Mouse (Mus musculus) lung, embryonic 14.5 days (tissue): ENCODE data around the gene Aim2. TPM values are rescaled to one million over a fixed set of nuclear protein-coding genes. Genes with fewer than 3 reads are reported as not detected.
A peak's percentile ranks its signal among the peaks of the same experiment; 100 is the strongest.

ENCODE experiments used
- ATAC-seq: fragments of 200-750 bp; cut with Nextera tagmentation; 2 replicates; pipeline ENCODE4 v1.8.0; 2017; ENCODE audit warnings: mild to moderate bottlenecking, moderate TSS enrichment, moderate library complexity; ENCODE audit not compliant: insufficient read depth
- DNase-seq: peaks from one replicate; pipeline ENCODE4 v3.0.0-alpha.2; 2015
- H3K27ac ChIP-seq: fragments of 300-500 bp; sonication (generic); 2 replicates; pipeline ENCODE4 v1.5.1; 2014; ENCODE audit warnings: low read depth, mild to moderate bottlenecking, moderate library complexity
- H3K27me3 ChIP-seq: fragments of 300-500 bp; sonication (generic); 2 replicates; pipeline ENCODE4 v1.6.1; 2014; ENCODE audit warnings: low read length, control low read depth; ENCODE audit not compliant: insufficient read depth
- H3K36me3 ChIP-seq: fragments of 300-500 bp; sonication (generic); 2 replicates; pipeline ENCODE4 v1.6.1; 2014; ENCODE audit warnings: control low read depth; ENCODE audit not compliant: insufficient read depth
- H3K4me1 ChIP-seq: fragments of 300-500 bp; sonication (generic); 2 replicates; pipeline ENCODE4 v1.6.1; 2014; ENCODE audit warnings: antibody characterized with exemption, control low read depth; ENCODE audit not compliant: insufficient read depth
- H3K4me2 ChIP-seq: fragments of 300-500 bp; sonication (generic); 2 replicates; pipeline ENCODE4 v1.6.1; 2014; ENCODE audit warnings: mild to moderate bottlenecking
- H3K4me3 ChIP-seq: fragments of 300-500 bp; sonication (generic); 2 replicates; pipeline ENCODE4 v1.5.1; 2014; ENCODE audit warnings: low read depth, low read length
- H3K9ac ChIP-seq: fragments of 300-500 bp; sonication (generic); 2 replicates; pipeline ENCODE4 v1.6.1; 2014
- H3K9me3 ChIP-seq: fragments of 300-500 bp; sonication (generic); 2 replicates; pipeline ENCODE4 v1.6.1; 2016; ENCODE audit warnings: low read depth, low read length, control low read depth
- CTCF ChIP-seq: IDR thresholded peaks from 2 replicates; pipeline ENCODE4 v1.5.1; 2016; ENCODE audit warnings: antibody characterized with exemption, low read depth
- WGBS: fragments of 180-500 bp; shearing (Covaris S2); extraction: QIAGEN DNeasy Blood & Tissue Kit; methylation state at CpG from one replicate; pipeline ENCODE4 v1.1.7; 2014; 5-methylcytosine and 5-hydroxymethylcytosine counted together
- polyA plus RNA-seq: library from polyadenylated mRNA; unstranded; fragments of >200 nt; fragmentation: Nextera tagmentation; extraction: Ambion mirVana; gene quantifications from 2 replicates; pipeline ENCODE4 v1.2.1, GENCODE M21; 2014

The Aim2 gene
- polyA plus RNA-seq, 1 experiment from 2014 or later: 0.92 TPM

- DNase-seq: peak; percentile 42
- Histone ChIP-seq H3K9ac (peak within 1 kb of the TSS; percentile 38), H3K36me3 (no peaks in the 10 kb centered on the region), H3K27me3 (peaks cover 24% of the 10 kb centered on the region), H3K4me1 (0 out of 2 replicates have a peak, but pooled peaks cover 3% of the 10 kb centered on the region), H3K9me3 (no peaks in the 10 kb centered on the region), H3K4me3 (peak within 1 kb of the TSS; percentile 50), H3K4me2 (peak within 1 kb of the TSS; percentile 90), H3K27ac (no peak within 1 kb of the TSS)
- WGBS: under 1% methylated on average over 45 of the region's 46 CpGs
- TF ChIP-seq CTCF: no peak
- peak; percentile 80 for ATAC-seq
Observed at GRCm38 (mm10) chr1:173367356-173368046, 16.8 kb downstream of the Aim2 start, which contains the start of gene Cadm3. Gene Cadm3, minus strand, starts transcription at chr1:173367695.

- WGBS: 59% methylated on average over 2 of the region's 2 CpGs
- ATAC-seq (no peak), DNase-seq (no peak)
- no peak for TF ChIP-seq CTCF
- peaks cover 24% of the 10 kb centered on the region for H3K27me3 ChIP-seq
- H3K27ac ChIP-seq: no peak overlapping the region
- no peaks in the 10 kb centered on the region for H3K36me3 ChIP-seq
- no peaks in the 10 kb centered on the region for H3K9me3 ChIP-seq
- H3K4me2 ChIP-seq: no peak overlapping the region
- 0 out of 2 replicates have a peak, but pooled peaks cover 3% of the 10 kb centered on the region for H3K4me1 ChIP-seq
- no peak overlapping the region for H3K9ac ChIP-seq
- H3K4me3 ChIP-seq: no peak overlapping the region
Observed at GRCm38 (mm10) chr1:173369611-173370010, 18.9 kb downstream of the Aim2 start.

- Histone ChIP-seq H3K27me3 (peaks cover 23% of the 10 kb centered on the region), H3K27ac (no peak overlapping the region), H3K36me3 (no peaks in the 10 kb centered on the region), H3K4me2 (no peak overlapping the region), H3K9ac (no peak overlapping the region), H3K9me3 (no peaks in the 10 kb centered on the region), H3K4me3 (no peak overlapping the region), H3K4me1 (0 out of 2 replicates have a peak, but pooled peaks cover 3% of the 10 kb centered on the region)
- TF ChIP-seq CTCF: no peak
- DNase-seq (no peak), ATAC-seq (no peak)
- 70% methylated on average over 6 of the region's 6 CpGs for WGBS
Observed at GRCm38 (mm10) chr1:173370456-173370855, 19.8 kb downstream of the Aim2 start.

GRCm38 (mm10) chr1:173371586-173371985 is 20.9 kb downstream of the Aim2 start:
- no peak overlapping the region for H3K27ac ChIP-seq
- H3K36me3 ChIP-seq: no peaks in the 10 kb centered on the region
- H3K4me3 ChIP-seq: no peak overlapping the region
- 82% methylated on average over 6 of the region's 6 CpGs for WGBS
- no peak for ATAC-seq
- TF ChIP-seq CTCF: no peak
- no peaks in the 10 kb centered on the region for H3K9me3 ChIP-seq
- no peak overlapping the region for H3K9ac ChIP-seq
- DNase-seq: no peak
- no peak overlapping the region for H3K4me2 ChIP-seq
- peaks cover 12% of the 10 kb centered on the region for H3K27me3 ChIP-seq
- 0 out of 2 replicates have a peak, but pooled peaks cover 2% of the 10 kb centered on the region for H3K4me1 ChIP-seq

- Histone ChIP-seq H3K9me3 (no peaks in the 10 kb centered on the region), H3K27me3 (no peaks in the 10 kb centered on the region), H3K36me3 (no peaks in the 10 kb centered on the region), H3K4me3 (no peak overlapping the region), H3K4me2 (no peak overlapping the region), H3K27ac (no peak overlapping the region), H3K4me1 (no peaks in the 10 kb centered on the region), H3K9ac (no peak overlapping the region)
- DNase-seq (no peak), ATAC-seq (no peak)
- TF ChIP-seq CTCF: no peak
- WGBS: 76% methylated on average over 7 of the region's 7 CpGs
Observed at GRCm38 (mm10) chr1:173374020-173374419, 23.3 kb downstream of the Aim2 start.

- Histone ChIP-seq H3K9me3 (no peaks in the 10 kb centered on the region), H3K4me3 (no peak overlapping the region), H3K27ac (no peak overlapping the region), H3K27me3 (no peaks in the 10 kb centered on the region), H3K36me3 (no peaks in the 10 kb centered on the region), H3K4me1 (no peaks in the 10 kb centered on the region), H3K4me2 (no peak overlapping the region), H3K9ac (no peak overlapping the region)
- TF ChIP-seq CTCF: peak; percentile 85
- 31% methylated on average over 13 of the region's 13 CpGs for WGBS
- ATAC-seq: peak; percentile 74
- peak; percentile 76 for DNase-seq
Observed at GRCm38 (mm10) chr1:173377380-173378112, 26.9 kb downstream of the Aim2 start.

GRCm38 (mm10) chr1:173381436-173381835 is 30.8 kb downstream of the Aim2 start:
- Histone ChIP-seq H3K27ac (no peak overlapping the region), H3K4me1 (no peaks in the 10 kb centered on the region), H3K4me3 (no peak overlapping the region), H3K9ac (no peak overlapping the region), H3K27me3 (no peaks in the 10 kb centered on the region), H3K4me2 (no peak overlapping the region), H3K36me3 (no peaks in the 10 kb centered on the region), H3K9me3 (no peaks in the 10 kb centered on the region)
- no peak for DNase-seq
- WGBS: 80% methylated on average over 6 of the region's 6 CpGs
- TF ChIP-seq CTCF: no peak
- ATAC-seq: no peak
